1 mouse cellular context compared by ENCODE assay signal in the genomic region with DNA sequence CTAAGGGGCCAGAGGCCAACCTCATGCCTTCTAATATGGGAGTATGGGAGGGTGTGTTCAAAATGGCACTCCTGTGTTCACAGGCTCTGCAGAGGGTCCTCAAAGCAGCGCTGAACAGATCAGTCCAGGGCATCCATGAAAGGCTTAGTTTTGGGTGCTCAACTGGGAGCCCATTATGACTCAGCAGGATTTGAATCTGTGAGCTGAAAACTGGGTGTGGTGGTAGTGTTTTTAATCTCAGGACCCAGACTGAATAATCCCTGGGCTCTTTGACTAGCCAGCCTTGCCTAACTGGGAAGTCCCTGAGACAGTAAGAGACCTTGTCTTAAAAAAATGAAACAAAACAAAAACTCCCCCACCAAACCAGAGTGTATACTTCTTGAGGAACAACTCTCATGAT.
TF ChIP-seq lines count a peak whose summit lies in the region.

No protein-coding gene starts in this region.

TF ChIP-seq in CH12.LX, 34 proteins besides CTCF, POLR2A, EP300 and RAD21 (continued from another document):
- TF ChIP-seq ZMIZ1 (IDR thresholded peaks at IDR 0.05; ENCODE audit: low read depth, low read length) (no peak), SMC3 (IDR thresholded peaks at IDR 0.05; ENCODE audit: low read depth, low read length) (no peak), MEF2A (IDR thresholded peaks at IDR 0.05; ENCODE audit: borderline replicate concordance, low read depth, low read length) (peak; percentile 26; the same call in 1 of the 2 replicates), NRF1 (IDR thresholded peaks at IDR 0.05; ENCODE audit: low read depth, low read length) (no peak), JUN (IDR thresholded peaks at IDR 0.05; ENCODE audit: insufficient read depth, low read depth, low read length) (peak; percentile 35; the same call in 1 of the 2 replicates)
